Mouse (Mus musculus): ENCODE measurements around the gene Inafm2.

- no peak for TF ChIP-seq CTCF (IDR thresholded peaks at IDR 0.05; ENCODE audit: extremely low read depth, insufficient read length, insufficient replicate concordance, low read depth, low read length)
- no peak for TF ChIP-seq POLR2A (IDR thresholded peaks at IDR 0.05; ENCODE audit: low read depth, low read length)
These were observed 4.4 kb upstream of the Inafm2 start for GRCm38 (mm10) chr2:118741183-118741582.
